Mouse (Mus musculus) midbrain, embryonic 11.5 days (tissue): ENCODE measurements around the gene Dpf3. TPM values are rescaled to one million over a fixed set of nuclear protein-coding genes. Genes with fewer than 3 reads are reported as not detected.

ENCODE experiments used
- ATAC-seq: fragments of 200-750 bp; cut with Nextera tagmentation; 2 replicates; pipeline ENCODE4 v1.8.0; 2017; ENCODE audit warnings: moderate TSS enrichment, moderate library complexity; ENCODE audit not compliant: low FRiP score
- DNase-seq: peaks from one replicate; pipeline ENCODE4 v3.0.0; 2015; ENCODE audit warnings: low spot score; ENCODE audit errors: missing footprints
- H3K27ac ChIP-seq: fragments of 300-500 bp; sonication (generic); 2 replicates; pipeline ENCODE4 v1.5.1; 2014; ENCODE audit warnings: low read depth, low read length
- H3K27me3 ChIP-seq: fragments of 300-500 bp; sonication (generic); 2 replicates; pipeline ENCODE4 v1.6.1; 2014; ENCODE audit warnings: mild to moderate bottlenecking, low read length, moderate library complexity, mixed read lengths; ENCODE audit not compliant: control insufficient read depth, insufficient read depth
- H3K36me3 ChIP-seq: fragments of 300-500 bp; sonication (generic); 2 replicates; pipeline ENCODE4 v1.6.1; 2014; ENCODE audit warnings: mild to moderate bottlenecking, low read length, moderate library complexity, mixed read lengths; ENCODE audit not compliant: control insufficient read depth, insufficient read depth
- H3K4me1 ChIP-seq: fragments of 300-500 bp; sonication (generic); 2 replicates; pipeline ENCODE4 v1.6.1; 2014; ENCODE audit warnings: low read length; ENCODE audit not compliant: control insufficient read depth, insufficient read depth
- H3K4me2 ChIP-seq: fragments of 300-500 bp; sonication (generic); 2 replicates; pipeline ENCODE4 v1.6.1; 2014; ENCODE audit warnings: mild to moderate bottlenecking, moderate library complexity
- H3K4me3 ChIP-seq: fragments of 300-500 bp; sonication (generic); 2 replicates; pipeline ENCODE4 v1.5.1; 2014; ENCODE audit warnings: low read depth, low read length
- H3K9ac ChIP-seq: fragments of 300-500 bp; sonication (generic); 2 replicates; pipeline ENCODE4 v1.6.1; 2014; ENCODE audit warnings: low read length
- H3K9me3 ChIP-seq: fragments of 300-500 bp; sonication (generic); 2 replicates; pipeline ENCODE4 v1.6.1; 2016; ENCODE audit warnings: low read length; ENCODE audit not compliant: control insufficient read depth
- WGBS: fragments of 180-500 bp; shearing (Covaris S2); extraction: QIAGEN DNeasy Blood & Tissue Kit; methylation state at CpG from one replicate; pipeline ENCODE4 v1.1.7; 2014; 5-methylcytosine and 5-hydroxymethylcytosine counted together
- polyA plus RNA-seq: library from polyadenylated mRNA; unstranded; fragments of >200 nt; fragmentation: Nextera tagmentation; extraction: Ambion mirVana; gene quantifications from 2 replicates; pipeline ENCODE4 v1.2.1, GENCODE M21; 2014

The Dpf3 gene
- polyA plus RNA-seq, 1 experiment from 2014 or later, result 11.3 TPM

DNA sequence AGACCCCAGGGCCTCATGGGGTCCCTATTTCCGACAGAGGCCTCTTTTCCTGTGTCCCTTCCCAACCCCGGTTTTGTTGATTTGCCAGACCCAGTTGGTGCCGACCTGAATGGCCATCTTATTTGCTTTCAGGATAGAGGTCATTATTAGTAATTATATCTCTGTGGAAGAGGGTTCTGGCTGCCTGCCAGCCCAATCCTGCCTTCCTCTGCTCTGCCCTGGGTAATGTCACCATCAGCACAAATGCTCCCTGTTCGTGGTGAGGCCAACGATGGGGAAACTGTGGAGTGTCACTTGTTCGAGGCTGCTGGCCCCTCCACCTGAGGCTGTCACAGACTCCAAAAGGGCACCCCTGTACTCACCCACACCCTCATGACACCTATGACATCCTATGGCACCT is 278.1 kb downstream of the Dpf3 start:
- no peak for ATAC-seq
- no peak overlapping the region for H3K9ac ChIP-seq
- H3K27ac ChIP-seq, result no peak overlapping the region
- 58% methylated on average over 6 of the region's 6 CpGs for WGBS
- no peaks in the 10 kb centered on the region for H3K27me3 ChIP-seq
- H3K9me3 ChIP-seq, result no peaks in the 10 kb centered on the region
- peaks cover 4% of the 10 kb centered on the region for H3K4me1 ChIP-seq
- no peak for DNase-seq
- no peak overlapping the region for H3K4me2 ChIP-seq
- H3K36me3 ChIP-seq, result no peaks in the 10 kb centered on the region
- H3K4me3 ChIP-seq, result no peak overlapping the region

DNA sequence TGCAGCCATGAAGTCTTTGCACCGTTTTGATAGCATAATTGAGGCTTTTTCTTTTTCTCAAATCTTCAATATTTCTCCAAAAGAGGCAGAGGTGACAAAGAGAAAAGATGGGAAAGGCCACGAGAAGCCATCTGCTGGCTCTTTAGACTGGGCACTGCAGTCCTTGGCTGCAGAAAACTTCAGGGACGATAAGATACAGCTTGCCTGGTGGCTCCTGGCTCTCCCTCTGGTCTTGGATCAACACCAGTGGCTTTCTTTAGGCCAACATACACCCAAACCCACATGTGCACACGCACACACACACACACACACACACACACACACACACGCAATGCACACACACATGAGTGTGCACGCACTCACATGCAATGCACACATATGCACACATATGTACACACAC is 278.7 kb downstream of the Dpf3 start:
- Histone ChIP-seq H3K27ac (no peak overlapping the region), H3K4me1 (peaks cover 2% of the 10 kb centered on the region)
- WGBS, result 67% methylated on average over 6 of the region's 6 CpGs

DNA sequence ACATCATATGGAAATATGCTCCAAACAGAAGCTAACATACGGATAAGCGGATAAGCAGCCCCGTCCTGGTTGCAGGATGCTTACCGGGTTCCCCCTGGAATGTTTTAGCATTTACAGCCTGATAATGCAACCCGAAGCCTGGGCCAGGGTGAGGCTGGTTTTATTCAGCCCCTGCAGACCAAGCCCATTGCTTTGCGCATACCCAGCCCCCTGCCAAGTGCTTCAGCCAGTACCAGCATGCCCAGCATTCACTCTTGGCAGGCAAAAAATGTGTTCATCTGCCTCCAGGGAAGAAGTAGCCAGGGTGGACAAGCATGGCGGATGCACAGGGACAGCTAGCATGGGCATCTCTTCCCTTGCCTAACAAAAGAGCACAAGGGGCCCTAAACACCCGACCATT is 279.5 kb downstream of the Dpf3 start:
- no peak overlapping the region for H3K27ac ChIP-seq

More for the DNA sequence above, 278.7 kb downstream of the Dpf3 start:
- ATAC-seq (no peak), DNase-seq (no peak)
- Histone ChIP-seq H3K4me2 (no peak overlapping the region), H3K9ac (no peak overlapping the region), H3K9me3 (no peaks in the 10 kb centered on the region), H3K4me3 (no peak overlapping the region), H3K27me3 (no peaks in the 10 kb centered on the region), H3K36me3 (no peaks in the 10 kb centered on the region)

DNA sequence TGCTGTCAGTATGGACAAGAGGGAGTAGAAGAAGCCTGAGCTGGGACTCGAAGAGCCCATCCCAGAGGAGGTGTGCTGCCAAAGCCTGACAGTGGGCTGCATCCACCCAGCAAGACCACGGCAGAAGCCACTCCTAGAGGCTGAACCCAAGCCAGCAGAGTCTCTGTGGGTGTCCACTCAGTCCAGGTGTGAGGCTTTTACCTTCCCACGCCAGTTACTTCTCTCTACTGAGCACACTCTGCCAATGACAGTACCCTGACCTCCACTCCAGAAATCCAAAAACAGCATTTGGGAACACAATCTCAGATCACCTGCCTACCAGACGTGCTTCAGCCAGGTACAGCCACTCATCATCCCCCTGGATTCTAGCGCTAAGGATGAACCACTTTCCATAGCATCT is 280.0 kb downstream of the Dpf3 start:
- Histone ChIP-seq H3K27ac (no peak overlapping the region), H3K36me3 (no peaks in the 10 kb centered on the region), H3K4me1 (peaks cover 2% of the 10 kb centered on the region; the same call in 1 of the 2 replicates), H3K4me3 (no peak overlapping the region), H3K27me3 (no peaks in the 10 kb centered on the region), H3K9me3 (no peaks in the 10 kb centered on the region), H3K4me2 (no peak overlapping the region), H3K9ac (no peak overlapping the region)
- 74% methylated on average over 4 of the region's 5 CpGs for WGBS
- ATAC-seq, result no peak
- DNase-seq, result no peak

More for the DNA sequence above, 279.5 kb downstream of the Dpf3 start:
- H3K9me3 ChIP-seq, result no peaks in the 10 kb centered on the region
- ATAC-seq (no peak), DNase-seq (no peak)
- H3K9ac ChIP-seq, result no peak overlapping the region
- peaks cover 2% of the 10 kb centered on the region; the same call in 1 of the 2 replicates for H3K4me1 ChIP-seq
- WGBS, result 64% methylated on average over 8 of the region's 8 CpGs
- H3K36me3 ChIP-seq, result no peaks in the 10 kb centered on the region
- H3K4me3 ChIP-seq, result no peak overlapping the region
- H3K4me2 ChIP-seq, result no peak overlapping the region
- no peaks in the 10 kb centered on the region for H3K27me3 ChIP-seq

DNA sequence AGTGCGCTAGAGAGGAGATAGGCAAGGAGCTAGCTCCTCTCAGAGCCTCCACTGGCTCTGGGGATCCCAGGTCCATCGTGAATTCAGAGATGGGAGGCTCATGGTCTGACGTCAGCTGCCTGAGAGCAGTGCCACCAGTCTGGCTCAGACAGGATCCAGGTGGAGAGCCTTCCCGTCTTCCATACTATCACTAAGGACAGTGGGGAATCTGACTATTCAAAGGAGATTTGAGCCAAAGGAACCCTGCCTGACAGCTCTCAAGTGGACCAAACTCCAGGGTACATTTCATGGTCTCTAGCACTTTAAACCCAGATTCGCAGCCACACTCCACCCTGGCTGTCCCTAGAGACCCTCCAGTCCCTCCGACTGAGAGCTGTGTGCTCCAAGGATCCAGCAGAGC is 280.6 kb downstream of the Dpf3 start:
- H3K27ac ChIP-seq, result no peak overlapping the region
- DNase-seq (no peak), ATAC-seq (no peak)
- no peaks in the 10 kb centered on the region for H3K9me3 ChIP-seq
- no peak overlapping the region for H3K4me2 ChIP-seq
- no peaks in the 10 kb centered on the region for H3K27me3 ChIP-seq
- H3K4me1 ChIP-seq, result peaks cover 2% of the 10 kb centered on the region; the same call in 1 of the 2 replicates
- H3K36me3 ChIP-seq, result no peaks in the 10 kb centered on the region
- no peak overlapping the region for H3K9ac ChIP-seq
- no peak overlapping the region for H3K4me3 ChIP-seq
- 78% methylated on average over 6 of the region's 6 CpGs for WGBS

DNA sequence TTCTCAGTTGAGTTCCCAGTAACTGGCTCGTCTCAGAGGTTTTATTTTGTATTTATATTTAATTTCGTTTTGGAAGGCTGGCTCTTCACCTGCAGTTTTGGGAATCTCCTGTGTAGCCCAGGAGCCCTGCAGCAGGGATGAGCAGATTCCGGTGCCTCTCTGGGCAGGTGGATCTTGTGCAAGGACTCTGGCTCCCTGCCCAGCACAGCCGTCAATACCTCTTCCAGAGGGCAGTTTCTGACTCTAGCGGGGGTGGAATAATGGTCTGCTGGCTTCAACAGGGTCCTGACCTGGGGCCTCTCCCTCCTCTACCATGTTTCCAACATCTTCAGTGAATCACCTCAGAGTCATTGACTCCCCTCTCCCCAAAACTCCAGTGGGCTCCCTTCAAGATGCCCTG is 283.2 kb downstream of the Dpf3 start:
- no peak overlapping the region for H3K4me2 ChIP-seq
- 66% methylated on average over 5 of the region's 5 CpGs for WGBS
- no peak for ATAC-seq

DNA sequence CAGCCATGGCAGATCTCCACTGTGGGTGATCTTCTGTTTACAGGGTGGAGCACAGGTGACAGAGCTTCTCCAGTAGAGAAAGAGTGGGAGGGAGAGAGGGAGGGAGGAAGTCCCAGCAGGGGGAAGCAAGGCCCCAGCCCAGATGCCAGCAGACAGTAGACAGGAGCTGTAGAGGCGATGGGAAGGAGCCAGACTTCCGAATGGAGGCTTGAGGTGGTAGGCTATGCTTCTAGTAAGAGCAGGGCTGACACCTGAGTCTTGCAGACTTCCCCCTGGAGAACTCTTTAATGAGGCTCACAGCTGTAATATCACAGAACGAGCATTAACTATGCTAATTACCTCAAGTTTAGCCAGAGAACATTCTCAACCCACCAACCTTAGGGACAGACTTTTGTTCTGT is 285.8 kb downstream of the Dpf3 start:
- Histone ChIP-seq H3K27me3 (no peaks in the 10 kb centered on the region), H3K9me3 (no peaks in the 10 kb centered on the region), H3K9ac (no peak overlapping the region), H3K4me1 (no peaks in the 10 kb centered on the region), H3K27ac (no peak overlapping the region), H3K4me2 (no peak overlapping the region), H3K4me3 (no peak overlapping the region), H3K36me3 (no peaks in the 10 kb centered on the region)
- ATAC-seq, result no peak
- WGBS, result 62% methylated on average over 3 of the region's 3 CpGs
- no peak for DNase-seq

More for the DNA sequence above, 283.2 kb downstream of the Dpf3 start:
- peaks cover 2% of the 10 kb centered on the region; the same call in 1 of the 2 replicates for H3K4me1 ChIP-seq
- H3K27ac ChIP-seq, result no peak overlapping the region
- no peak overlapping the region for H3K9ac ChIP-seq
- no peaks in the 10 kb centered on the region for H3K36me3 ChIP-seq
- no peaks in the 10 kb centered on the region for H3K27me3 ChIP-seq
- DNase-seq, result no peak
- no peaks in the 10 kb centered on the region for H3K9me3 ChIP-seq
- no peak overlapping the region for H3K4me3 ChIP-seq

DNA sequence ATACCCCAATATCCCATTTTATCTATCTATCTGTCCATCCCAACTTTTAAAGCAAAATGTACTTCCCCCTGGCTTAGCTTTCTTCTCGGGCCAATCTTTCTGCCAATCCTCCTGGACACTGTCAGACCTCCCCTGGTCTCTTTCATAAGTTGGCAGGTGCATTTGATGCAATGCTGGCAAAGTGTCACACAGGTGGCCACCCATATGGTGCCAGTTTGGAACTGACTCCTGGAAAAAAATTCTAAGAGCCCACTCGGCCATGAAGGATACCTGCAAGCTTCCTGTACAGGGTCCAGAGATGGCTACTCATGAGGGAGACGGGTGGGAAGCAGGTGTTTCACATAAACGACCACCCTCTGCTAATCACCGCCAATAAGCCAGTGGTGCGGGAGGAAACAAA is 307.0 kb downstream of the Dpf3 start:
- Histone ChIP-seq H3K27ac (no peak overlapping the region), H3K27me3 (no peaks in the 10 kb centered on the region), H3K4me3 (no peak overlapping the region), H3K36me3 (no peaks in the 10 kb centered on the region), H3K4me2 (no peak overlapping the region), H3K9ac (no peak overlapping the region), H3K9me3 (no peaks in the 10 kb centered on the region), H3K4me1 (no peaks in the 10 kb centered on the region)
- WGBS, result 78% methylated on average over 6 of the region's 6 CpGs
- DNase-seq (no peak), ATAC-seq (no peak)

DNA sequence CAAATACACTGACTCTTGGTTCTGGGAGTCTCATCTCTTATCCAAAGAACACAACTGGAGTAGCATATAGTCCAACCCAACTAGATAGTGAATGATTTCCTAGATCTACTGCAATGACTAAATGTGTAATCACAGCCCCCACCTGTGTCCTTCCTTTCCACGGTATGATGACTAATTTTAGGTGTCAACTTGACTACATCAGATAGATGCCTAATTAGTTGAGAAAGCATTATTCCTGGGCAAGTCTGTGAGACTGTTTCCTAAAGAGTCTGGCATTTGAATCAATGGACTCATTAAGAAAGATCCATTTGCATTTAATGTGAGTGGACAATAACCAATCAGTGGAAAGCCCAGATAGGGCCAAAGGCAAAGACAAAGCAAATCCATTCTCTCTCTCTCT is 307.7 kb downstream of the Dpf3 start:
- Histone ChIP-seq H3K9me3 (no peaks in the 10 kb centered on the region), H3K9ac (no peak overlapping the region), H3K27ac (no peak overlapping the region), H3K27me3 (no peaks in the 10 kb centered on the region), H3K36me3 (no peaks in the 10 kb centered on the region), H3K4me3 (no peak overlapping the region), H3K4me2 (no peak overlapping the region), H3K4me1 (no peaks in the 10 kb centered on the region)
- no peak for ATAC-seq
- DNase-seq, result no peak
- 82% methylated on average over 1 of the region's 1 CpGs for WGBS

DNA sequence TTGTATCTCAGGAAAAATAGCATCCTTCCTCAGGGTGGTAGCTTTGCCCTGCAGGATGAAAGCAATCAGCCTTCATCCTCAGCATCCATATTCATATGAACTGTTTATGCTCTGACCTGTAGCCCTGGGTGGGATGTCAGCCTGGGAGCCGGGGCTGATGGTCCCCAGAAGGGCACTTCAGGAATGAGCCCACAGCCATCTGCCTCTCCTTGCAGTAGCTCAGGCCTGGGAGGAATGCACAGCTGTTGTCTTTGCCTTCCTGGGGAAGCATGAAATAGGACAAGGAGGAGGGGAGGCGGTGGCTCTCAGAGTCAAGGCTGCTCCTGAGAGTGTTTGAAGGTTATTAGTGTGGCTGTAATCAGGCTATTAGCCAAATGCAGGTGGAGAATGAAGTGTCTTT is 308.7 kb downstream of the Dpf3 start:
- Histone ChIP-seq H3K4me3 (no peak overlapping the region), H3K36me3 (no peaks in the 10 kb centered on the region), H3K9ac (no peak overlapping the region), H3K27me3 (no peaks in the 10 kb centered on the region), H3K27ac (no peak overlapping the region), H3K4me2 (no peak overlapping the region), H3K9me3 (no peaks in the 10 kb centered on the region), H3K4me1 (no peaks in the 10 kb centered on the region)
- no peak for ATAC-seq
- no peak for DNase-seq
- WGBS, result 76% methylated on average over 2 of the region's 2 CpGs
